Mouse (Mus musculus): ENCODE data around the gene Mastl. TPM values are rescaled to one million over a fixed set of nuclear protein-coding genes. Genes with fewer than 3 reads are reported as not detected.

Gene Mastl
- total RNA-seq (2023), result 1 to 10 TPM in 1 of 2 experiments, under 1 TPM in 1; 0.18 to 1.1 TPM

DNA sequence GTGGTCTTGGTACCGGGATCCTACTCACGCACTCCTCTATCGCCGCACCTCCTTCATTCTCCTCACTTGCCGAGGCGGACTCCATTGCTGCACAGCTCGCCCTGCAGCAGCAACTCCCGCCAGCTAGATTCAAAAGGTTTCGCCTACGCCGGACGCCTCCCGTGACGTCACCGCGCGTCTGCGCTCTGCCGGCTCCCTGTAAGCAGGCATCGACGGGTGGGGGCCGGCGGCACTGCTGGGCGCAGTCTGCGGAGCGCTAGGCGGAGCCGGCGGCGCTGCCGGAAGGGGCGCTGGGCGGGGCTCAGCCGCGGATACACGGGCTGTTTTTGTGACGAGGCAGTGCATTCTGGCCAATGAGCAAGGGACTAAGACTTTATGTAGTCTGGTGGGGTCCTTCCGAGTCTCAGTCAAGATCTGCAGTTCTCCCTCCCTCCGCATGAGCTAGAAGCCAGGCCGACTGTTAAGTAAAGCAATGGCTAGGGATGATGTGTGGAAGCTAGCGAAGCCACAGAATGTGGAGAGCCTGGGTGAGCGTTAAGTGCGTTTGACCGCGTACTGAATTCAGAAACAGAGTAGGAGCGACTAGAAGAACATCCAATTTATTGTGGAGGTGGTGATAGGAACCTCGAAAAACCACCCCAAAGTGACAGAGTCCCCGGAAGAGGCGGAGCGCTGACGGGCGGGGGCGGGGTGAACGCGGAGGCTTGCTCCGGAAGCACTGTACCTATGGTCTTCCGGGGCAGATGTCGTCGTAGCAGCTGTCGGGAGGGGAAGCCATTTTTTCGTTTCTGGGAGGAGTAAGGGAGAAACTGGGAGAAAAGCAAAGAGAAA lies at the start of gene Mastl, which contains the start of gene Yme1l1:
Gene Mastl, minus strand, starts transcription at position 248 of the 831 bp plus-strand sequence.
Gene Yme1l1, plus strand, starts transcription at position 593 of the 831 bp plus-strand sequence.

DNA sequence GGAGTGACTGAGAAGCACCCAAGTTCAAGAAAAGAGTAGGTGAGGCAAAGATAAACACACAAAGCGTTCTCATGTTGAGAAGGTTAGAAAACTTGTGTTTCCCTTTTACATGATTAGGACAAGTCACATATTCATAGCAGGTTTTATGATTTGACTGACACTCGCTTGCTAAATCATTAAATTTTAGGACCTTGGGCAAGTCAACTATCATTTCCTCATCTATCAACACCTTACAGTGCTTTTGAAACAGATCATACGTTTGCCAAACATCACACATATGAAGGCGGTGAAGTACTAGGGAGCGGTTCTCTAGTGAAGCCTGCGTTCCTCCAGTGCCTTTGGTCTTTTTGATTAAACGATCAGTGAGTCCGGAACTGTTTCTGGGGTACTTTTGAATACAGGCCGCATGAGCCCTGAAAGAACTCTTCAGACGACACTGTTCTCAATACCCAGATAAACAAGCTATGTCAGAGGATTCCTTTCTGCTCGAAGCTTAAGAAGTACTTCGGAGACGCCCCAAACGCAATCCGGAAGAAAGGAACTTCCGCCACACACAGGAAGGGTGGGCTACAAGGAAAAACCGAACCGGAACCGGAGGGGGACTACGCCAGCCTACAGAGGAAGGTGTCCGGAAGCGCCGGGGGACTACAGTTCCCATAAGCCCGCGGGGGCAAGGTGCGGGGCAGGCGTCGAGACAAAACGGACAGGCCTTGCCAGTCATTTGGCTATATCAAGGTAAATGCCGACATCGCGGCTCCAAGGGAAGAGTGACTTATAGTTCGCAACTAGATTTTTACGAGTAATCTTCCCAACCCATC lies 88.1 kb downstream of the Mastl start, which contains the start of gene Acbd5:
Gene Acbd5, plus strand, starts transcription at position 616 of the 818 bp plus-strand sequence.

Other genes with a start within 250 kb of the Mastl start
- 100 to 1,000 TPM; 155 to 163 TPM for gene Abi1, start 115.8 kb downstream of the Mastl start, total RNA-seq (2023)
- gene Acbd5, start 87.9 kb downstream of the Mastl start, total RNA-seq (2023), result 10 to 100 TPM; 57.2 to 74.4 TPM
- gene Yme1l1, start 345 bp upstream of the Mastl start, total RNA-seq (2023), result 100 to 1,000 TPM; 142 to 144 TPM
- gene 4931423N10Rik, start 51.5 kb upstream of the Mastl start, total RNA-seq (2023), result 1 to 10 TPM in 1 of 2 experiments, under 1 TPM in 1; 0.93 to 1.4 TPM
- gene Nxph2, start 165.2 kb upstream of the Mastl start, total RNA-seq (2023), result not detected